Mouse (Mus musculus): ENCODE measurements around the gene Rtca. TPM values are rescaled to one million over a fixed set of nuclear protein-coding genes. Genes with fewer than 3 reads are reported as not detected.
A peak's percentile ranks its signal among the peaks of the same experiment; 100 is the strongest.

Gene Rtca
- 60.1 and 66.8 TPM in 2 replicates for polyA plus RNA-seq (2015; fragmentation: Nextera tagmentation; extraction: Ambion mirVana)

DNA sequence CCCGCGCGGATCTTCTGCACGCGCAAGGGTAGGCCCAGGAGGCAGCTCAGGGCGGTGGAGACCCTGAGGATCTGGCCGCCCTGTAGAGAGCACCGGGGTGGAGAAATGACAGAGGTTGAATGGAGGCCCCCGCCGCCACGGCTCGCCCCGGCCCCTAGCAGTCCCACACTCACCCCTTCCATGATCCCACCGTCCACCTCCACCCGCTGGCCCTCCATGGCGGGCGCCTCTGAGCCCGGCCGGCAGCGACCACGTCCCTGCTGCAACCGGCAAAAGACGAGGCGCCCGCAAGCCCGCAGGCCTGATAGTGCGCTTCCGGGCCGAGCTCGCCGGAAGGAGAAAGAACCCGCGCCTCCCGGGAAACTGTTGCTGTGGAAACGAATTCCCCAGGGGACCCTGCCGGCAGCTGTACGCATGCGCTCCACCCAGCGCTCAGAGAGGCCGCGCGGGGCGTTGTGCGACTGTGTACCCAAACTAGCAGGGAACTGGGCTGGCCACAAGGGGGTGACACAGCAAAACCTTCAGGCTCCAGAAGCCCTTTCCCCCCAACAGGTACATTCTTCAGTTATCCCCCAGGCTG lies at the start of gene Rtca:
TSS of gene Rtca (minus strand) at position 437 of the 580 bp plus-strand sequence.
- under 1% methylated on average over 44 of the region's 44 CpGs for WGBS
- H3K4me3 ChIP-seq (replicated peaks), result peak within 1 kb of the TSS; percentile 63
- H3K4me2 ChIP-seq, result peak within 1 kb of the TSS; percentile 61
- 0 out of 2 replicates have a peak within 1 kb of the TSS, but pooled peaks have one; percentile 31 for H3K27ac ChIP-seq
- peaks cover 11% of the 10 kb centered on the region for H3K36me3 ChIP-seq
- H3K9me3 ChIP-seq, result no peaks in the 10 kb centered on the region
- peak; percentile 95 for ATAC-seq (ENCODE audit: insufficient read depth, low FRiP score, low read depth)
- H3K4me1 ChIP-seq, result peaks cover 12% of the 10 kb centered on the region
- no peaks in the 10 kb centered on the region for H3K27me3 ChIP-seq (replicated peaks)
- peak within 1 kb of the TSS; percentile 43 for H3K9ac ChIP-seq

- ATAC-seq (ENCODE audit: insufficient read depth, low FRiP score, low read depth), result no peak
- WGBS, result 89% methylated on average over 5 of the region's 5 CpGs
- Histone ChIP-seq H3K4me2 (no peak overlapping the region), H3K4me1 (no peaks in the 10 kb centered on the region), H3K9ac (no peak overlapping the region), H3K9me3 (no peaks in the 10 kb centered on the region), H3K27me3 (replicated peaks) (no peaks in the 10 kb centered on the region), H3K36me3 (peaks cover 9% of the 10 kb centered on the region; the same call in 1 of the 2 replicates), H3K4me3 (replicated peaks) (no peak overlapping the region), H3K27ac (no peak overlapping the region)
These were observed 43.4 kb upstream of the Rtca start for GRCm38 (mm10) chr3:116551362-116551761.

DNA sequence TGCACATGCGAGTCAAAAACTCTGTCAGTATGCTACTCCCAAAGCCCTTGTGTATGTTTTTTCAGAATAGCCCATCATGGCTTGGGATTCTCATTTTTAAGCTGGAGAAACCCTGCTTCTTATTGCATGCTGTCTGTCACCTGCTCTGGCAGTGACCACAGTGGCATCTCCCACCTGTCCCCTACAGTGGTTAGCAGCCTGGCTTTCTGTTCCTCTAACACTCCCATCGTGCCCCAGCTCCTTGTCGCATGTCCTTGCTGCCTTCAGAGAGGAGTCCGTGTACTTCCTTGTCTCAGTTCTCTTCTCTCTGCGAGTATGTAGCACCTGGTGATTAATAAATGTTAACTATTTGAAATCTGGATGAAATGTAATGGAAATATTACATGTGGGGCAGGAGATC lies 39.4 kb upstream of the Rtca start:
- H3K4me3 ChIP-seq (replicated peaks), result no peak overlapping the region
- no peak overlapping the region for H3K4me2 ChIP-seq
- 78% methylated on average over 5 of the region's 5 CpGs for WGBS
- H3K4me1 ChIP-seq, result no peaks in the 10 kb centered on the region
- H3K27ac ChIP-seq, result no peak overlapping the region
- H3K36me3 ChIP-seq, result peaks cover 17% of the 10 kb centered on the region; the same call in 1 of the 2 replicates
- H3K27me3 ChIP-seq (replicated peaks), result no peaks in the 10 kb centered on the region
- no peaks in the 10 kb centered on the region for H3K9me3 ChIP-seq
- no peak overlapping the region for H3K9ac ChIP-seq
- no peak for ATAC-seq (ENCODE audit: insufficient read depth, low FRiP score, low read depth)

DNA sequence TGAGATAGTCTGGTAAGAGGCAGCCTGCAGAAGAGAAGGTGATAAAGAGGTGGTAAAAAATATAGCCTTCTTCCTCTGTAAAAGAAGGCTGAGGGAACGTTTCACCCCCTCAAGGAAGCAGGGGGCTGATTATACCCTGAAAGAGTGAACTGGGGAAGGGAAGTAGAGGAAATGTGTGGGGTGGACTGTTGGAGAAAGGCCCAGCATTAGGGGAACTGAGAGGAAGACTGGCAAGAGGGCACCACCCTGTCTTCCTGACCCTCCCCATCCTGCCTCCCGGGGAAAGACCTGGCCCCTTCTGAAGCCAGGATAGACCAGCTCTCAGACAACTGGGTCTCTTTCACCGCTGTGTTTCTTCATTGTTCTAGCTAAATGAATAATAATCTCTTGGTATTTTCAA lies 34.5 kb upstream of the Rtca start:
- Histone ChIP-seq H3K4me1 (no peaks in the 10 kb centered on the region), H3K36me3 (peaks cover 20% of the 10 kb centered on the region), H3K9ac (no peak overlapping the region), H3K4me2 (no peak overlapping the region), H3K9me3 (no peaks in the 10 kb centered on the region), H3K27me3 (replicated peaks) (no peaks in the 10 kb centered on the region), H3K4me3 (replicated peaks) (no peak overlapping the region), H3K27ac (no peak overlapping the region)
- 73% methylated on average over 3 of the region's 3 CpGs for WGBS
- no peak for ATAC-seq (ENCODE audit: insufficient read depth, low FRiP score, low read depth)

GRCm38 (mm10) chr3:116542070-116542469 lies 34.1 kb upstream of the Rtca start:
- H3K27me3 ChIP-seq (replicated peaks), result no peaks in the 10 kb centered on the region
- H3K27ac ChIP-seq, result no peak overlapping the region
- no peaks in the 10 kb centered on the region for H3K9me3 ChIP-seq
- ATAC-seq (ENCODE audit: insufficient read depth, low FRiP score, low read depth), result no peak
- 77% methylated on average over 2 of the region's 2 CpGs for WGBS
- no peak overlapping the region for H3K4me2 ChIP-seq
- no peaks in the 10 kb centered on the region for H3K4me1 ChIP-seq
- H3K36me3 ChIP-seq, result peaks cover 20% of the 10 kb centered on the region
- no peak overlapping the region for H3K9ac ChIP-seq
- no peak overlapping the region for H3K4me3 ChIP-seq (replicated peaks)

- ATAC-seq (ENCODE audit: insufficient read depth, low FRiP score, low read depth), result no peak
These were observed 29.2 kb upstream of the Rtca start for GRCm38 (mm10) chr3:116537200-116537573.

DNA sequence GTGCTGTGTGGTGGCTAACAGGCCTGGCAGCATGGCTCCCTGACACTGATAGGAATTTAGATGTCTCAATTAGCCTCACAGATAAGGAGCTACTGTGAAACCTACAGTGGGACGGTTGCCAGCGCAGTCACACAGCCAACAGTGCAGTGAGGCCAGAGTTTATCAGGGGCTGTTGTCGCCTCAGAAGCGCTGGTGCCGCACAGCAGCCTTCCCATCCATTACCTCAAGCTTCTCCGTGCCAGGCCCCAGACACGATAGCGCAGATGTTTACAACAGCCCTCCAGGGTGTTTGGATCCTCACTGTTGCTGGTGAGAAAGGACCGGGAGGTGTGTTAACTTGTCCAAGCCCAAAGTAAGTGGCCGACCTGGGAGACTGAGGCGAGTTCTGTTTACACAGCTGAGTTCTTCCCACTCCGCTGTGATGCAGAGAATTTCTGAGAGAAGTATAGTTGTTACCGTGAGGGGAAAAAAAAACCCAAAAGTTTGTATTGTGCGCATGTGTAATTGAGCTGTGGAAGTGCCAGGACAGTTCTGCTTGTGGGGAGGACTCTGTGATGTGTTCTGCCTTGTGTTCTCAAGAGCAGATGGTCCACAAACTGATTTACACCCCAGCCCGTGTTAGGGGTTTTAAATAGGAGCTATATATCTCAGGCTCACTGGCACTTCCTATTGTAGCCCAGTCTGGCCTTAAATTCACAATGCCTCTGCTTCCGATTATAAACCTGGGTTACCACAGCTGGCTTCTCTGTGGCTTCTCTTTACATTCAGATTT lies 28.6 kb upstream of the Rtca start:
- Histone ChIP-seq H3K4me2 (no peak overlapping the region), H3K4me1 (no peaks in the 10 kb centered on the region), H3K9me3 (no peaks in the 10 kb centered on the region), H3K27ac (peak overlapping the region; percentile 51; the same call in 1 of the 2 replicates), H3K36me3 (peaks cover 21% of the 10 kb centered on the region), H3K27me3 (replicated peaks) (no peaks in the 10 kb centered on the region), H3K4me3 (replicated peaks) (no peak overlapping the region), H3K9ac (no peak overlapping the region)
- 39% methylated on average over 16 of the region's 16 CpGs for WGBS
- ATAC-seq (ENCODE audit: insufficient read depth, low FRiP score, low read depth), result peak; percentile 78

More at GRCm38 (mm10) chr3:116537200-116537573, 29.2 kb upstream of the Rtca start:
- 63% methylated on average over 6 of the region's 6 CpGs for WGBS
- H3K27ac ChIP-seq, result no peak overlapping the region
- peaks cover 22% of the 10 kb centered on the region for H3K36me3 ChIP-seq
- no peak overlapping the region for H3K4me2 ChIP-seq
- H3K27me3 ChIP-seq (replicated peaks), result no peaks in the 10 kb centered on the region
- no peaks in the 10 kb centered on the region for H3K9me3 ChIP-seq
- H3K4me1 ChIP-seq, result no peaks in the 10 kb centered on the region
- H3K4me3 ChIP-seq (replicated peaks), result no peak overlapping the region
- no peak overlapping the region for H3K9ac ChIP-seq

GRCm38 (mm10) chr3:116530826-116531225 lies 22.8 kb upstream of the Rtca start:
- Histone ChIP-seq H3K36me3 (peaks cover 14% of the 10 kb centered on the region), H3K9ac (no peak overlapping the region), H3K4me3 (replicated peaks) (no peak overlapping the region), H3K27me3 (replicated peaks) (no peaks in the 10 kb centered on the region), H3K4me2 (no peak overlapping the region), H3K27ac (no peak overlapping the region), H3K9me3 (no peaks in the 10 kb centered on the region), H3K4me1 (no peaks in the 10 kb centered on the region; the same call in 1 of the 2 replicates)
- WGBS, result 69% methylated on average over 4 of the region's 4 CpGs
- ATAC-seq (ENCODE audit: insufficient read depth, low FRiP score, low read depth), result no peak; the same call in 1 of the 2 replicates

DNA sequence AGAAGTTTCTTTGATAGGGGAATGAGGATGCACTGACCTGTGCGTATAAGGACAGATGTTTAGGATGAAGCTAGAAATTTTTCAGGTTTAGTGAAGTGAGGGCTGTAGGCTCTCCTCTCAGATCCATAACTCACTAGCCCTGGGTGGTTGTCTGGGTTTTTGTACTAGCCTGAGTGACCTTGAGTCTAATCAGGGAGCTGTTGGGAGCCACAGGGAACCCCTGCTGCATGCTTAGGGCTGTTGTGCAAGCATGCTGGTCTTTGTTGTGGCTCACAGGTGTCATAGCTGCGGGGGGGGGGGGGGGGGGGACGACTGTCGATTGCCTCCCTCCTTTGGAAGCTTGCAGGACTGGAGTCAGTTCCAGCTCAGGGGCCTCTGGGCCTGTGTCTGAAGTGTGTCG lies 21.7 kb upstream of the Rtca start:
- no peak overlapping the region for H3K4me3 ChIP-seq (replicated peaks)
- no peaks in the 10 kb centered on the region for H3K9me3 ChIP-seq
- no peak overlapping the region for H3K9ac ChIP-seq
- H3K27ac ChIP-seq, result no peak overlapping the region
- peaks cover 12% of the 10 kb centered on the region; the same call in 1 of the 2 replicates for H3K36me3 ChIP-seq
- no peaks in the 10 kb centered on the region for H3K27me3 ChIP-seq (replicated peaks)
- WGBS, result 41% methylated on average over 5 of the region's 5 CpGs
- H3K4me2 ChIP-seq, result no peak overlapping the region
- no peaks in the 10 kb centered on the region; the same call in 1 of the 2 replicates for H3K4me1 ChIP-seq
- peak; percentile 47; the same call in 1 of the 2 replicates for ATAC-seq (ENCODE audit: insufficient read depth, low FRiP score, low read depth)

DNA sequence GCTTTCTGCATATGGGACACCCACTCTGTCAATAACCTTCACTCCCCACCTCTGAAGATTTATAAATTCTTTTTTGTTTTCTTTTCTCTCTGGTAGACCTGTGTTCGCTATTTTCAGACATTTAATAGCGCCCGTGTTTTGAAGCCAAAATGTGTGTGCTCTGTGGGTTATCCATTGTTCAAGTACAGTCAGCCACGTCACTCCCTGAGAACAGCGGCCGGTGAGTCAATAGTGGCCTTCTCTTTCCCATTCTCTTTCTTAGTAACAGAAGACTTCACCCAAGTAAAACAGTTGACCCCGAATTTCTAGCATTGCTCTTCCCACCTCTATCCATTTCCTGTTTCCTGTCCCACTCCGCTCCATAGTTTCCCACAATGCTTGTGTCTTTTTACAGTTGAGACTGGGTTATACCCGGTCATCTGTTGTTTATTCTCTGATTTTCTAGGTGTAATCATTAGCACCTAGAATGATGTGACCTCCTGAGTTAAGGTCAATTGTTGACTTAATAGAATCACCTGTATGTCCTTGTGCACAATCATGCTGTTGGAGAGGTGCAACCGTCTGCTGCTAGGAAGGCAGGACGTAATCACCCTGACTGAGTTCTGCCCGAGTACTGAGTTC lies 12.2 kb upstream of the Rtca start:
- no peak overlapping the region for H3K9ac ChIP-seq
- no peaks in the 10 kb centered on the region for H3K4me1 ChIP-seq
- ATAC-seq (ENCODE audit: insufficient read depth, low FRiP score, low read depth), result no peak
- 0 out of 2 replicates have a peak, but pooled peaks cover 5% of the 10 kb centered on the region for H3K36me3 ChIP-seq
- no peaks in the 10 kb centered on the region for H3K27me3 ChIP-seq (replicated peaks)
- H3K9me3 ChIP-seq, result no peaks in the 10 kb centered on the region
- no peak overlapping the region for H3K4me2 ChIP-seq
- WGBS, result 70% methylated on average over 12 of the region's 12 CpGs
- no peak overlapping the region; the same call in 1 of the 2 replicates for H3K27ac ChIP-seq
- H3K4me3 ChIP-seq (replicated peaks), result no peak overlapping the region

- H3K9ac ChIP-seq, result peak within 1 kb of the TSS; percentile 14; the same call in 1 of the 2 replicates
- peak; percentile 92 for ATAC-seq (ENCODE audit: insufficient read depth, low FRiP score, low read depth)
- H3K27ac ChIP-seq, result peak within 1 kb of the TSS; percentile 4; the same call in 1 of the 2 replicates
- no peaks in the 10 kb centered on the region for H3K9me3 ChIP-seq
- no peaks in the 10 kb centered on the region for H3K27me3 ChIP-seq (replicated peaks)
- H3K4me2 ChIP-seq, result peak within 1 kb of the TSS; percentile 72
- peak within 1 kb of the TSS; percentile 70 for H3K4me3 ChIP-seq (replicated peaks)
- no peaks in the 10 kb centered on the region for H3K36me3 ChIP-seq
- 2% methylated on average over 36 of the region's 36 CpGs for WGBS
- H3K4me1 ChIP-seq, result peaks cover 10% of the 10 kb centered on the region; the same call in 1 of the 2 replicates
These were observed 5.1 kb upstream of the Rtca start, which contains the start of gene Dbt for GRCm38 (mm10) chr3:116512904-116513716. Gene Dbt (plus strand): TSS chr3:116513070.

Measured in stomach, embryonic 15.5 days (tissue).